Mouse (Mus musculus) liver, embryonic 11.5 days (tissue): ENCODE measurements around the gene Drc7. TPM values are rescaled to one million over a fixed set of nuclear protein-coding genes. Genes with fewer than 3 reads are reported as not detected.

Source experiments
- ATAC-seq: fragments of 200-750 bp; cut with Nextera tagmentation; replicated peaks from 2 replicates; pipeline ENCODE4 v1.8.0; 2017; ENCODE audit warnings: moderate number of reproducible peaks, mild to moderate bottlenecking, moderate TSS enrichment, moderate library complexity; ENCODE audit not compliant: low FRiP score
- DNase-seq: peaks from one replicate; pipeline ENCODE4 v3.0.0-alpha.2; 2017; ENCODE audit warnings: low spot score
- H3K27ac ChIP-seq: fragments of 300-500 bp; sonication (generic); 2 replicates; pipeline ENCODE4 v1.5.1; 2014; ENCODE audit warnings: mild to moderate bottlenecking, low read depth, low read length, control low read depth
- H3K27me3 ChIP-seq: fragments of 300-500 bp; sonication (generic); replicated peaks from 2 replicates; pipeline ENCODE4 v1.6.1; 2014; ENCODE audit warnings: low read length, mixed read lengths; ENCODE audit not compliant: control insufficient read depth, insufficient read depth
- H3K36me3 ChIP-seq: fragments of 300-500 bp; sonication (generic); 2 replicates; pipeline ENCODE4 v1.6.1; 2014; ENCODE audit warnings: mild to moderate bottlenecking, low read length, moderate library complexity, mixed read lengths; ENCODE audit not compliant: control insufficient read depth, insufficient read depth
- H3K4me1 ChIP-seq: fragments of 300-500 bp; sonication (generic); replicated peaks from 2 replicates; pipeline ENCODE4 v1.6.1; 2014; ENCODE audit warnings: low read length, mixed read lengths; ENCODE audit not compliant: control insufficient read depth, insufficient read depth
- H3K4me2 ChIP-seq: fragments of 300-500 bp; sonication (generic); 2 replicates; pipeline ENCODE4 v1.6.1; 2014; ENCODE audit warnings: mild to moderate bottlenecking, control low read depth, moderate library complexity
- H3K4me3 ChIP-seq: fragments of 300-500 bp; sonication (generic); 2 replicates; pipeline ENCODE4 v1.5.1; 2014; ENCODE audit warnings: low read depth, low read length, control low read depth
- H3K9ac ChIP-seq: fragments of 300-500 bp; sonication (generic); 2 replicates; pipeline ENCODE4 v1.6.1; 2014; ENCODE audit warnings: low read depth, low read length, control low read depth
- H3K9me3 ChIP-seq: fragments of 300-500 bp; sonication (generic); 2 replicates; pipeline ENCODE4 v1.6.1; 2016; ENCODE audit warnings: low read length, inconsistent platforms, mixed read lengths; ENCODE audit not compliant: control insufficient read depth
- WGBS: fragments of 180-500 bp; shearing (Covaris S2); extraction: QIAGEN DNeasy Blood & Tissue Kit; methylation state at CpG from one replicate; pipeline ENCODE4 v1.1.7; 2014; 5-methylcytosine and 5-hydroxymethylcytosine counted together
- polyA plus RNA-seq: library from polyadenylated mRNA; unstranded; fragments of >200 nt; fragmentation: Nextera tagmentation; extraction: Ambion mirVana; gene quantifications from 2 replicates; pipeline ENCODE4 v1.2.1, GENCODE M21; 2014

Gene Drc7
- polyA plus RNA-seq, 1 experiment from 2014 or later = 0.26 TPM

- Histone ChIP-seq H3K27me3 (no peaks in the 10 kb centered on the region), H3K36me3 (no peaks in the 10 kb centered on the region), H3K4me3 (no peak overlapping the region), H3K4me1 (no peaks in the 10 kb centered on the region; the same call in 1 of the 2 replicates), H3K27ac (no peak overlapping the region), H3K4me2 (no peak overlapping the region), H3K9ac (no peak overlapping the region), H3K9me3 (no peaks in the 10 kb centered on the region)
- WGBS = 66% methylated on average over 6 of the region's 6 CpGs
- DNase-seq = no peak
- no peak for ATAC-seq
These were observed 6.8 kb upstream of the Drc7 start for GRCm38 (mm10) chr8:95047884-95048680.

GRCm38 (mm10) chr8:95049636-95050035, 5.3 kb upstream of the Drc7 start:
- Histone ChIP-seq H3K4me3 (no peak overlapping the region), H3K9me3 (no peaks in the 10 kb centered on the region), H3K36me3 (no peaks in the 10 kb centered on the region), H3K9ac (no peak overlapping the region), H3K27me3 (no peaks in the 10 kb centered on the region), H3K27ac (no peak overlapping the region), H3K4me2 (no peak overlapping the region), H3K4me1 (peaks cover 5% of the 10 kb centered on the region)
- no peak for DNase-seq
- no peak for ATAC-seq
- WGBS = 42% methylated on average over 2 of the region's 2 CpGs

GRCm38 (mm10) chr8:95054438-95054837, 465 bp upstream of the Drc7 start:
- peak; percentile 43; the same call in 1 of the 2 replicates for ATAC-seq

GRCm38 (mm10) chr8:95056414-95056813, 1.5 kb downstream of the Drc7 start:
- Histone ChIP-seq H3K4me3 (no peak overlapping the region), H3K9me3 (no peaks in the 10 kb centered on the region), H3K27me3 (no peaks in the 10 kb centered on the region), H3K9ac (no peak overlapping the region), H3K4me1 (peaks cover 32% of the 10 kb centered on the region), H3K27ac (no peak overlapping the region), H3K36me3 (no peaks in the 10 kb centered on the region), H3K4me2 (no peak overlapping the region)
- DNase-seq (no peak), ATAC-seq (peak; percentile 84)
- WGBS = 71% methylated on average over 5 of the region's 5 CpGs

More at GRCm38 (mm10) chr8:95054438-95054837, 465 bp upstream of the Drc7 start:
- Histone ChIP-seq H3K36me3 (no peaks in the 10 kb centered on the region), H3K9ac (no peak overlapping the region), H3K27ac (no peak overlapping the region), H3K9me3 (no peaks in the 10 kb centered on the region), H3K4me1 (peaks cover 27% of the 10 kb centered on the region), H3K27me3 (no peaks in the 10 kb centered on the region), H3K4me3 (no peak overlapping the region), H3K4me2 (no peak overlapping the region)
- DNase-seq = no peak
- 56% methylated on average over 6 of the region's 6 CpGs for WGBS

GRCm38 (mm10) chr8:95058661-95059060, 3.8 kb downstream of the Drc7 start:
- Histone ChIP-seq H3K4me3 (no peak overlapping the region), H3K27me3 (no peaks in the 10 kb centered on the region), H3K4me2 (no peak overlapping the region), H3K4me1 (peaks cover 32% of the 10 kb centered on the region), H3K27ac (no peak overlapping the region), H3K9me3 (no peaks in the 10 kb centered on the region), H3K36me3 (no peaks in the 10 kb centered on the region), H3K9ac (0 out of 2 replicates have a peak overlapping the region, but pooled peaks have one; percentile 22)
- 49% methylated on average over 6 of the region's 6 CpGs for WGBS
- ATAC-seq = no peak
- no peak for DNase-seq

- 50% methylated on average over 6 of the region's 6 CpGs for WGBS
- no peaks in the 10 kb centered on the region for H3K27me3 ChIP-seq
- no peak overlapping the region for H3K4me3 ChIP-seq
- no peak for DNase-seq
- no peak overlapping the region for H3K9ac ChIP-seq
- H3K4me1 ChIP-seq = peaks cover 25% of the 10 kb centered on the region
- no peak for ATAC-seq
- peak overlapping the region; percentile 27; the same call in 1 of the 2 replicates for H3K4me2 ChIP-seq
- H3K27ac ChIP-seq = no peak overlapping the region
- H3K36me3 ChIP-seq = no peaks in the 10 kb centered on the region
- no peaks in the 10 kb centered on the region for H3K9me3 ChIP-seq
These were observed 5.1 kb downstream of the Drc7 start for GRCm38 (mm10) chr8:95059812-95060533.

GRCm38 (mm10) chr8:95064531-95064930, 9.6 kb downstream of the Drc7 start:
- H3K9me3 ChIP-seq = no peaks in the 10 kb centered on the region
- H3K4me1 ChIP-seq = peaks cover 4% of the 10 kb centered on the region; the same call in 1 of the 2 replicates
- no peaks in the 10 kb centered on the region for H3K36me3 ChIP-seq
- no peaks in the 10 kb centered on the region for H3K27me3 ChIP-seq
- DNase-seq (no peak), ATAC-seq (no peak)
- H3K4me3 ChIP-seq = no peak overlapping the region
- no peak overlapping the region for H3K9ac ChIP-seq
- WGBS = 89% methylated on average over 2 of the region's 2 CpGs
- H3K27ac ChIP-seq = no peak overlapping the region
- H3K4me2 ChIP-seq = no peak overlapping the region

GRCm38 (mm10) chr8:95067582-95067981, 12.7 kb downstream of the Drc7 start:
- H3K9me3 ChIP-seq = no peaks in the 10 kb centered on the region
- ATAC-seq (no peak), DNase-seq (no peak)
- H3K4me3 ChIP-seq = no peak overlapping the region
- H3K9ac ChIP-seq = no peak overlapping the region
- no peaks in the 10 kb centered on the region for H3K27me3 ChIP-seq
- no peaks in the 10 kb centered on the region for H3K36me3 ChIP-seq
- 45% methylated on average over 3 of the region's 3 CpGs for WGBS
- no peak overlapping the region for H3K4me2 ChIP-seq
- H3K27ac ChIP-seq = no peak overlapping the region
- H3K4me1 ChIP-seq = no peaks in the 10 kb centered on the region
